Mouse (Mus musculus) cerebral cortex, adult 2 months (tissue): ENCODE measurements around the gene Zfp219.

ENCODE experiments used
- WGBS: fragments of 180-500 bp; shearing (Covaris S2); methylation state at CpG from one replicate; pipeline ENCODE4 v1.1.7; 2018; 5-methylcytosine and 5-hydroxymethylcytosine counted together

Zfp219 gene

GRCm38 (mm10) chr14:52003981-52004495 is 16.5 kb downstream of the Zfp219 start:
- 14% methylated on average over 16 of the region's 16 CpGs for WGBS

GRCm38 (mm10) chr14:51997483-51997882 is 23.1 kb downstream of the Zfp219 start:
- WGBS, result 95% methylated on average over 14 of the region's 14 CpGs

- 55% methylated on average over 17 of the region's 17 CpGs for WGBS
These were observed 23.7 kb downstream of the Zfp219 start for GRCm38 (mm10) chr14:51996866-51997265.

- 86% methylated on average over 13 of the region's 13 CpGs for WGBS
These were observed 24.2 kb downstream of the Zfp219 start for GRCm38 (mm10) chr14:51996231-51996841.

- WGBS, result 62% methylated on average over 12 of the region's 12 CpGs
These were observed 25.2 kb downstream of the Zfp219 start for GRCm38 (mm10) chr14:51995219-51995871.

GRCm38 (mm10) chr14:51994453-51994852 is 26.1 kb downstream of the Zfp219 start:
- 72% methylated on average over 4 of the region's 4 CpGs for WGBS

- WGBS, result 82% methylated on average over 12 of the region's 12 CpGs
These were observed 31.0 kb downstream of the Zfp219 start for GRCm38 (mm10) chr14:51989461-51989970.

GRCm38 (mm10) chr14:51988731-51989130 is 31.8 kb downstream of the Zfp219 start:
- 84% methylated on average over 12 of the region's 12 CpGs for WGBS

- 90% methylated on average over 6 of the region's 6 CpGs for WGBS
These were observed 33.4 kb downstream of the Zfp219 start for GRCm38 (mm10) chr14:51987177-51987576.

- 29% methylated on average over 7 of the region's 7 CpGs for WGBS
These were observed 34.4 kb downstream of the Zfp219 start for GRCm38 (mm10) chr14:51986153-51986505.

GRCm38 (mm10) chr14:51985301-51986152 is 35.0 kb downstream of the Zfp219 start:
- WGBS, result 5% methylated on average over 27 of the region's 27 CpGs

- 2% methylated on average over 72 of the region's 74 CpGs for WGBS
These were observed 36.0 kb downstream of the Zfp219 start, which contains the start of gene Arhgef40 for GRCm38 (mm10) chr14:51984247-51985231. Arhgef40 (plus strand) TSS chr14:51984719.

GRCm38 (mm10) chr14:51983855-51984246 is 36.7 kb downstream of the Zfp219 start:
- 45% methylated on average over 10 of the region's 10 CpGs for WGBS

- WGBS, result 79% methylated on average over 4 of the region's 4 CpGs
These were observed 37.3 kb downstream of the Zfp219 start for GRCm38 (mm10) chr14:51983251-51983650.

GRCm38 (mm10) chr14:51979252-51979651 is 41.3 kb downstream of the Zfp219 start:
- WGBS, result 94% methylated on average over 3 of the region's 3 CpGs

GRCm38 (mm10) chr14:51967400-51967799 is 53.1 kb downstream of the Zfp219 start:
- WGBS, result 51% methylated on average over 3 of the region's 3 CpGs

- 72% methylated on average over 2 of the region's 2 CpGs for WGBS
These were observed 60.2 kb downstream of the Zfp219 start for GRCm38 (mm10) chr14:51960316-51960715.
